Mouse (Mus musculus) hindbrain, embryonic 11.5 days (tissue): ENCODE measurements around the gene Cyp2c69. TPM values are rescaled to one million over a fixed set of nuclear protein-coding genes. Genes with fewer than 3 reads are reported as not detected.
"Not testable (repeated sequence)": the region's sequence is repeated elsewhere in the genome, so short reads cannot be mapped to it uniquely, and the experiment has no call there.

Source experiments
- ATAC-seq: fragments of 200-750 bp; cut with Nextera tagmentation; 2 replicates; pipeline ENCODE4 v1.8.0; 2017; ENCODE audit warnings: mild to moderate bottlenecking, moderate TSS enrichment, moderate library complexity; ENCODE audit not compliant: low FRiP score
- DNase-seq: peaks from one replicate; pipeline ENCODE4 v3.0.0-alpha.2; 2015; ENCODE audit warnings: low spot score
- H3K27ac ChIP-seq: fragments of 300-500 bp; sonication (generic); 2 replicates; pipeline ENCODE4 v1.5.1; 2014; ENCODE audit warnings: mild to moderate bottlenecking, low read depth, low read length
- H3K27me3 ChIP-seq: fragments of 300-500 bp; sonication (generic); 2 replicates; pipeline ENCODE4 v1.6.1; 2014; ENCODE audit warnings: mild to moderate bottlenecking, low read length, moderate library complexity, mixed read lengths; ENCODE audit not compliant: control insufficient read depth, insufficient read depth
- H3K36me3 ChIP-seq: fragments of 300-500 bp; sonication (generic); 2 replicates; pipeline ENCODE4 v1.6.1; 2014; ENCODE audit warnings: mild to moderate bottlenecking, low read length, moderate library complexity, mixed read lengths; ENCODE audit not compliant: control insufficient read depth, insufficient read depth
- H3K4me1 ChIP-seq: fragments of 300-500 bp; sonication (generic); replicated peaks from 2 replicates; pipeline ENCODE4 v1.6.1; 2014; ENCODE audit warnings: low read length, mixed read lengths; ENCODE audit not compliant: control insufficient read depth, insufficient read depth
- H3K4me2 ChIP-seq: fragments of 300-500 bp; sonication (generic); replicated peaks from 2 replicates; pipeline ENCODE4 v1.6.1; 2014; ENCODE audit warnings: mild to moderate bottlenecking, low read depth, low read length
- H3K4me3 ChIP-seq: fragments of 300-500 bp; sonication (generic); 2 replicates; pipeline ENCODE4 v1.5.1; 2014; ENCODE audit warnings: low read depth, low read length
- H3K9ac ChIP-seq: fragments of 300-500 bp; sonication (generic); 2 replicates; pipeline ENCODE4 v1.6.1; 2014; ENCODE audit warnings: low read depth, low read length
- H3K9me3 ChIP-seq: fragments of 300-500 bp; sonication (generic); 2 replicates; pipeline ENCODE4 v1.6.1; 2016; ENCODE audit warnings: low read length; ENCODE audit not compliant: control insufficient read depth
- WGBS: fragments of 180-500 bp; shearing (Covaris S2); extraction: QIAGEN DNeasy Blood & Tissue Kit; methylation state at CpG from one replicate; pipeline ENCODE4 v1.1.7; 2014; 5-methylcytosine and 5-hydroxymethylcytosine counted together
- polyA plus RNA-seq: library from polyadenylated mRNA; unstranded; fragments of >200 nt; fragmentation: Nextera tagmentation; extraction: Ambion mirVana; gene quantifications from 2 replicates; pipeline ENCODE4 v1.2.1, GENCODE M21; 2014

Cyp2c69 gene
- polyA plus RNA-seq, 1 experiment from 2014 or later: not detected

- not testable (repeated sequence) for H3K9me3 ChIP-seq, H3K4me2 ChIP-seq, H3K4me1 ChIP-seq, H3K27ac ChIP-seq, ATAC-seq, H3K36me3 ChIP-seq, H3K4me3 ChIP-seq, DNase-seq, H3K27me3 ChIP-seq, H3K9ac ChIP-seq
- 91% methylated on average over 3 of the region's 3 CpGs for WGBS
Measured at GRCm38 (mm10) chr19:39812714-39813113, 73.9 kb downstream of the Cyp2c69 start, which contains the start of gene Cyp2c40. Gene Cyp2c40 (minus strand): TSS chr19:39812814.

Other genes starting within 250 kb of the Cyp2c69 start
- gene Cyp2c67, start 237.7 kb downstream of the Cyp2c69 start, polyA plus RNA-seq: not detected in 2 replicates
- not detected in 2 replicates for gene Cyp2c68, start 145.7 kb downstream of the Cyp2c69 start, polyA plus RNA-seq
- not detected in 2 replicates for gene Cyp2c40, start 74.0 kb downstream of the Cyp2c69 start, polyA plus RNA-seq
- not detected in 2 replicates for gene Cyp2c37, start 105.6 kb upstream of the Cyp2c69 start, polyA plus RNA-seq
- not detected in 2 replicates for gene Cyp2c54, start 187.0 kb upstream of the Cyp2c69 start, polyA plus RNA-seq
- gene Cyp2c50, start 202.9 kb upstream of the Cyp2c69 start, polyA plus RNA-seq: not detected in 2 replicates